Mouse (Mus musculus) thymus, postnatal 10 days (tissue): Measurements from ENCODE around the gene Cntn5.

Experiments
- DNase-seq, 2 experiments: peaks; one replicate each; pipeline ENCODE4 v3.0.0; 2021; ENCODE audit warnings: low spot score in 2 of 2

The Cntn5 gene

DNA sequence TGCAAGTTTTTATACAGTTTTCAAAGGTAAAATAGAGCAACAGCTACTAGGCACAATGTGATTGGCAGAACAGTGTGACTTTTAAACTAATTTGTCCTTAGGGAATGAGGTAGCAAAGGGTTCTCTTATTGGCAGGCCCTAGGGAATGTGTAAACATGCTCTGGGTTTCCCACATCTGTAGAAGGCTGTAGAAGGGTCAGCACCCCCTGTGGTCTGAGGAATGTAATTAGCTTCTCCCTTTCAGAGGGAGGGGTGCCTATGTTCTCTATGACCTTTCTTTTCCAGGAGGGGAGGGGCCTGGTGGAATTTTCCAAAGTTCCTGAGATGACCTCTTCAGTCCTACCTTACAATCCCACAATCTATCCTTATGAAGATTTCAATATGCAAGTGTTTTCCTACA is 673.6 kb downstream of the Cntn5 start:
- DNase-seq: no peak

DNA sequence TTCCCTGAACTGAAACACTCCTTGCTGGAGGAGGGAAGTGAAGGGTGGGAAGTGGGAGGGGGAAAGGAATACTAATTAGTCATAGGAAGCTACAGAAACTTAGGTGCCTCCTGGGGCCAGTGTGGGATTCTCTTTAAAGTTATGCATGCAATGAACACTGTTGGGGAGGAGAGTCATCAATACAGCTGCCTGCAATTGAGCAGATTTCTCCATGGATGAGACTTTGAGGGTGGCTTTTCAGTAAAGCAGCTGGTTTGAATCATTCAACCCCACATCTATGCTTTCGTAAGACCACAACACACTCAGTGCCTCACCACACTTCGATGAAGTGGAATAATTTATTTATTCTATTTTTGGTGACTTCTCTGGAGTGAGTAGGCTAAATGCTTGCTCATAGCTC is 674.9 kb downstream of the Cntn5 start:
- DNase-seq: no peak

DNA sequence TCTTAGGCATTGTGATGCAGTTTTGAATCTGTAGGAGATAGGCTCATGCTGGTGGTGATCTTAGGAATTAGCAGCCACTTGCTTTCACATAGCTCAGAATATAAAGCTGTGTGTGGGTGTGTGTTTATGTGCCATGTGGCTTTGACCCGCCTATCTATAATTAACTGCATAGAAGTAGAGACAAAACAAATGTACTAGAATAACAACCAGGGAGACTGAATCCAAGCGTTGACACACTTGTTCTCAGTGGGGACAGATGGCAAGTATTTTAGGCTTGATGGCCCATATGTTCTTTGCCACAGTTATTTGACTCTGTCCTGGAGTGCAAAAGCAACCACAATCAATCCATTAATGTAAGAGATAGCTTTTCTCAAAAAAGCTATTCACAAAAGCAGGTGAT is 678.6 kb downstream of the Cntn5 start:
- DNase-seq: no peak

DNA sequence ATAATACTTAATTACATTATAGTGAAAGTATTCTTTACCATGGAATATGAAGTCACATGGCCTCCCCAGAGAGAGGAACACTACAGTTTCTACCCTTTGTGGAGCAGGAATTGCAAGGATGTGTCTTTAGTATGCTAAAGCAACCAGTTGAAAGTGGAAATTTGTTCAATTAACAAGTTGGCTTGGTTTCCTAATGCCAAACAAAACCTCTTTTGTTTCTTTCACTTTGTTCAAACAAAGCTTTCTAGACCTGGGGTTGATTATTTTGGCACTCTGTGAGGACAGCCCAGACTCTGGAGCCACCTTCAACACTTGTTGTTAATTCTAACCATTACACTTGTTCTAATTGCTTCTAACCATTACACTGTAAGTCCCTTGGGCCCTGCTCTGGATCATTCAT is 718.5 kb downstream of the Cntn5 start:
- no peak for DNase-seq

DNA sequence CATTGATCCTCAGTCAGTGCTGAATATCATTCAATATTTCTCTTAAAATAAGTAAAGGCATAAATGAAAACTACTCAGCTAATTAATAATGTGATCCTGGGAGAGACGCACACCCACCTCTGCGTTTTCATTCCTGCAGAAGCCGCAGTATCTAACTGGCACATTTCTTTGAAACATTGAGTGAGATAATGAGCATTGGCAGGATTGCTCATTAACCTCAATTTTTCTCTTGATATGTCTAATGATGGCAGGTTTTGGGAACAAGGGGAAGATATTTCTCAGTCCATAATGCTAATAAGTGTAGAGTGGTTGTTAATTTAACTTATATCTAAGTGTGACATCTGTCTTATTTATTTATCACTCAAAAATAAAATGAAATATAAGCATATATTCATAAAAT is 734.0 kb downstream of the Cntn5 start:
- DNase-seq: no peak

DNA sequence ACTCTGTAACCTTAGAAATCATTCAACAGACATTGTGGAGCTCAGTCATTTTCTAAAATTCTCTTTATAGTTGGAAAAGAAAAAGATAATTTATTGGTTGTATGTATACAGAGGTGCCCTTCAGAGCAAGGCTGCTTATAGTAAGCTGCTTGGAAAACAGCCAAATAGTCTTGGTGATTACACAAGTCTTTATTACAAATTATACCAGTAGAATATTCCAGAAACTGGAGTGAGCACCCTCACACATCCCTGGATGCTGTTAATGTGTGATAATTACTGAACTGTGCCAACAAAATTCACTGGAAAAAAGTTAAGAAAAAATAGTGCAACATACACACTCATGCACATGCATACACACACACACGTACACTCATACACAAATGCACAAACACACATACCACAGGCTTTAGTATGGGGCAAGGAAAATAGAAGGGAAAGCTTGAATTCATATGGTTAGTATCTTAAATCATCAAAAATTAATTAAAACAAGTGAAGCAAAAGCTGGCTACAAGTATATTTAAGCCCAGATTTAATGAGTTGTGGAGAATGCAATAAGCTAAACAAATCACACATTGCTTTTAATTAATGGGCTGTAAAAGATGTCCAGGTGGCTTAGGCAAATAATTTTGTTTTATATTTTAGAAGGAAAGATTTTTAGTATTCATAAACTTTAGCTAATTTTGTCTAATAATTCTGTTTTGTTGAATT is 783.1 kb downstream of the Cntn5 start:
- no peak for DNase-seq

DNA sequence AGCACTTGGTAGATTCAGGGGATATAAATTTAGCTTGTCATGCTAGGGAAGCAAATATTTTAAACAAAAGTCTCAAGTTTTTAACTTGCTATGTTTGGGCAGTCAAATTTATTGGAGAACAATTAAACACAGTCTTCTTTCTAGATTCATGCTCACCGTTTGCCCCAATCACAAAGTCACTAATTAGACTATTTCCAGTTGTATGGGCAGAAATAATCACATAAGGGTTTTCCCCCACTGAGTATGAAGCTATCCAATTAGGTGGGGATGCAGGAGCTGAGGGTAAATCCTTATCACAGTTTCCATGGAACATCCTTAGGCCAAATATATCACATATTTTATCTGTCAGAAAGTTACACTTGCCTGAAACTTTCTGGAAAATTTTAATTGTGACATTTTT is 788.0 kb downstream of the Cntn5 start:
- DNase-seq: no peak

DNA sequence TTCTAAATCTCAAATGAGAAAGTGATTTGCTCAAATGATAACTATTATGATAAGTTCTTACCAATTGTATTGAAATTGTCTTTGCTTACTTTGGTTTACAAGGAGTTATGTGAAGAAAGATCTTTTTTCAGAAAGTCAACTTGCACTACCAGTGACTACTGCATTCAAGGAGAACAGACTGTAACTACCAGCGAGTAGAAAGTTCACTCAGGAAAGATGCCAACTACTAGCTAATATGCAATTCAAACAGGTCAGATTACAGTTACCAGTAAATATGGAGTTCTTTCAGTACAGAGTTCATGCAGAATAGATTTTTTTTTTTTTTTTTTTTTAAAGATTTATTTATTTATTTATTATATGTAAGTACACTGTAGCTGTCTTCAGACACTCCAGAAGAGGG is 795.4 kb downstream of the Cntn5 start:
- no peak for DNase-seq

DNA sequence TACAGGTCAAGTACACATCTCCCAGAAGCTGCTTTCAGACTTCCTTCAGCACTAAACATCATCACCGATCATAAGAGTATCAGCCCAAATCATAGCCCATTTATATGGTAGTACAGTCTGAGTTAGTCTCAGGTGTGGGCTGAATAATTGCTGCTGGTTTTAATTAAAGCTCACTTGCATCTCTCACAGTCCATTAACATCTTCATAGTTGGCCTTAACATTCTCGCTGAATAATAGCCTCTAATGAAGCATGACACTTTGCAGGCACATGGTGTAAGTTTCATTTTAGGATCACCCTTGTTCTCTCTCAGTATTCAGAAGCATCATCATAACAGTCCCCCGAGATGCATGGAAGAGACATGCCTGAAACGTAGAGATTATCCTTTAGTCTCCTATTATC is 796.7 kb downstream of the Cntn5 start:
- DNase-seq: no peak

DNA sequence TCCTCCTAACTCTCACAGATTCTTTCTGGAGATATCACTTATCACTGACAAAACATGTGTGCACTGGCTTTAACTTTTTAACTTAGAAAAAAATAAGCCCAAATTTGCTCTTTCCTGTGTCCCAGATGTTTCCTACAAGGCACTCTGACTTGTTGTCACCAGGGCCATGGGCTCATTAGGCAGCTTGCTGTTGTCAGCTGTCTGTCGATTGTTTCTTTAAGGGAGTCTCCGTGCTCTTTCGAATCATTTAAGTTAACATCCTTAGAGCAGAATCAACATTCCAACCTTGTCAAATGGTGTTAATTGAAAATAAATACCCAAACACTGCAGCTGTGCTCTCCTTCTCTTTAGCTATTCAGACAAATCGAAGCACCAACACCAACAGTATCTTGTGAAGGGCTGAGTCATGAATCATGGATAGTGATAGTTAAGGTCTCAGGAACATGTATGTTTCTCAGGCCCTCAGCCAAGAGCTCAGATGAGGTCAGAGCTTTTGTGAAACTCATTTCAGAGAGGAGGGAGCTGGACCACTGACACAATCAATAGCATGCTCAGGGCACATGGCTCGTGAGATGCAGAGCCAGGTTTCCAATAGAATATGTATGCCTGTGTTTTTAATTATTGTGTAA is 802.6 kb downstream of the Cntn5 start:
- no peak for DNase-seq

DNA sequence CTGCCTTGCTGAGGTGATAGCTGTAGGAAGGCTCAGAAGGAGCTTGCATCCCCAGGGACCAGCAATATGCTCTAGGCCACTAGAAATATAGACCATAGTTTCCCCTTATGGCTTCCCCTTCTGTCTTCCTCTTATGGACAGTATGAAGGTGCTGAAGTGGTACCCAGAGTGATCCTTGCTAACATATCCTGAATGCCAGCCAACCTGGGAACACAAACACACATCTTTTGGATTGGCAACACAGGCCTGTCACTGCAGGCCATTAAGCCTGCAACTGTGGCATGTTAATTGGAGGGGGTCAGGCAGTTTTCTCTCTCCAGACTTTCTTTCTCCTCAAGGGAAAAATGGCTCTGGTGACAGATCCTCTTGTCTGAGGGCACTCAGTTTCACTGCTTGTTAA is 828.3 kb downstream of the Cntn5 start:
- no peak for DNase-seq

DNA sequence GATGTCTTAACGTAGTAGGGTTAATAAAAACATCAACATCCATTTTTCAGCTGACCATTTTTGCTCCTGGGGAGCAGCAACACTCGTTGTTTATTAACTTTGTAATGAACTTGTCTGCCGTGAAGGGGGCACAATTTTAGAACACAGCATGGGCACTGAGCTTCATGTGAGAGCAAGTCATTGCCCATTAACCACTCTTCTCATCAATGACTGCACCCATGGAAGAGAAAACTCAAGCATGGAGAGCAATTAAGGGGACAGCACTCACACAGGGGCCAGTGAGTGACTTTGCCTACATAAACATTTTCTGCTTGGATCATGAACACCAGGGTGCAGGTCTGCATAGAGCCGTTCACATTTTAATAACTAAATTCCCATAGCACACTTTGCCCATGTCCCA is 831.2 kb downstream of the Cntn5 start:
- no peak for DNase-seq

DNA sequence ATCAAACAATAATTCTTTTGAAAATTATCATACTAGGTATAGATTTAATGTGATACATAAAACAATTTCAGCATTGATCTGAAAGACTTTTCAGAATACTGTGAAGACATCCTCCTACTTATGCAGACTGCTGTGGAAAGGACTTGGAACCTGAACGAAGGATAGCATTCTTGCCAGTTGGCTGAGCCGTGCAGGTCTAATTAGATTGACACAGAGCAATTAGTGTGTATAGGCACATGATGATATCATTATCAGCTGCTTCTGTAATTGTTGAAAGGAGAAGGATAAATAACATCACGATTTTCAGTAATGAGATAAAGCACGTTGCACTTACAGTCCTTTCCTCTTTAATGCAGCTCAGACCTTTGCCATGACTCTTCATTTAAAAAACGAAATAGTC is 831.7 kb downstream of the Cntn5 start:
- no peak for DNase-seq

DNA sequence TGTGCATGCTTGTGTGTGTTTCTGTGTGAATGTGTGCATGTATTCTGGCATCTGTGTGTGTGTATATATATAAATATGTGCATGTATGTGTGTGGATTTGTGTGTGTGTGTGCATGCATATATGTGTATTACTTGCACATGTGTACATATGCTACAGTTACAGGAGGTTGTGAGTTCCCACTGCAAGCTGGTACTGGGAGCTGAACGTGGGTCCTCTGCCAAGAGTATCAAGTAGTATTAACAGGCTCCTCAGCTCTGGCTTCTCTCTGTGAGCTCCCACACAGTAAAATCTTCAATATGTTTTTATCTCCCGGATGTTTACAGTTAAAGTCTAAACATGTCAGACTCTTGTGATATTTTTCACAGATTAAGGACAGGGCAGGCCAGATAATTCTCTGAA is 833.3 kb downstream of the Cntn5 start:
- no peak for DNase-seq

DNA sequence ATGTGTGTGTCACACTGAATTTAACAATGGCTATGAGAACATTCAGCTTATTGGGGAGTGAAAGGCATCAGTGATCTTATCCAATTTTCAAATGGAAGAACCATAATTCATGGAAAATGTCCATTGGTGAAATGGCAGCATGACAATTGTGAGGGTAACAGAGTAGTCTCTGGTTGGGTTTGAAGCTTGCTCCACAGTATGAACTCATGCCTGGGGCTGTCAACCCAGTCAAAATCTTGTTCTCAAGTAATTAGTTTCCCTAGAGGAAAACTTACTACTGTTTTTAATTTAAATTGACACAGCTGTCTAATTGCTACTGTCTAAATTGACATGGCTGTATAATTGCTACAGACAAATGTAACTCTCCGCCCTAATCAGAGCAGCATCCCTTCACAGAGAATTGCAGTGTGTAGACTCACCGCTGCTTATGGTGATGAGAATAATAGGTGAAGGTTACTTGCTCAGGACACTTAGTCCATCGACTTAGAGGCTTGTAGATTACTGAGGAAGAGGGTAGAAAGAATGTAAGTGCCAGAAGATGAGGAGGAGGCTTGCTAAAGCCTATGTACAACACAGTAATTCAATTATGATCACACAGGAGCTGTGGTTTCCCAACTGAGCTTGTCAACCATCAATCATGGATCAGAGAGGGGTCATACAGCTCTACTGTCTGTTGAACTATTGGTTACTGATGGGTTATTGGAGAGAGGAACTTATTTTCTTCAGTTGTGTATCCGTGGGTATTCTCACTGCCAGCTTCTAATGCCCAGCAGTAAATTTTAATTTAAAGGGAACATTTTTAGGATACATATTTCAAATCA is 859.4 kb downstream of the Cntn5 start:
- DNase-seq: no peak

DNA sequence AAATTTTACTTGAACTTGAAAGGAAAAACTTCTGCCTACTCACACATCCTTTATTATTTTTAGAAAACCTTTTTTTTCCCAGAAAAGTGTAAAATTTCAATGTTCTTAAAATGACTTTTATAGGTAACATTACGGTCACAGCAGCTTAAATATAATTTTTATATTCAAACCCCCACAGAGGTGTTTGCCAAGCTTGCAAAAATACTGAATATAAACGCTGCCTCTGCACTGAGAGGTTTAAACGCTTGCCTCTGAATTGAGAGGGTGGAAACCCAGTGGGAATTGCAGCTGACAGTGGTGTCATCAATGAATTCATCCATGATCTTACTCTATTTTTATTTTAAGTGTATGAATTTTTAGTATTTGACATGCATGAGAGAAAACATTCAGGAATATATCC is 861.6 kb downstream of the Cntn5 start:
- DNase-seq: no peak

DNA sequence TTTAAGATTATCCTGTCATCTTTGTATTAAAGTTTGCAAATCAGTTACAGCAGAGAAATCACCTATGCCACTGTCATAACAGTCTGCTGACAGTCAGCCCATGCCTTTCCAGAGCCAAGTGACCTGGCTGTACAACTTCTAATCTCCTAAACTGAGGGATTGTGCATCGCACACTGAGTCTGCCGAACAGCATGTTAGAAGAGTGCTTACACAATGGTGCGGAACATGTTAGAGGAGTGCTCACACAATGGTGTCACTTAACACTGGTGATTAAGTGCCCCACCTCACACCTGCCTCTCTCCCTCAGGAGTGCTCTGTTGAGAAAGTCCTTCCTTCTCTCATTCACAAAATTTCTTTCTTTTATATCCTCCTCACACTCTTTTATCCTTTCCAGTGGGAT is 889.4 kb downstream of the Cntn5 start:
- DNase-seq: no peak

DNA sequence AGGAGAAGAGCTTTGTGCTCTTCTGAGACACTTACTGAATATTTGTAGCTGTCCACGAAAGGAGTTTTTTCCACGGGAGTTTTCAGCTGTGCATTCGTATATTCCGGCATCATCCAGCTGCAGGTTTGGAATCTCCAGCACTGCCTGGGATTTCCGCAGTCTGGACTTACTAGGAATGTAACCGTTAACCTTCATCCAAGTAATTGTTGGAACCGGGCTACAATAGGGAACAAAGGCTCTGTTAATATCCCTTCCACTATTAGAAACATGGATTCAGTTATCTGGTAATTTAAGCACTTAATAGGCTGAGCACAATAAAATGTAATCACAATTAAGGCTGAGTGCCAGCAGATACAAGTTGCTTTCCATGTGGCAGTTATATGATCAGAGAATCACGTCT is 920.5 kb downstream of the Cntn5 start:
- DNase-seq: no peak

DNA sequence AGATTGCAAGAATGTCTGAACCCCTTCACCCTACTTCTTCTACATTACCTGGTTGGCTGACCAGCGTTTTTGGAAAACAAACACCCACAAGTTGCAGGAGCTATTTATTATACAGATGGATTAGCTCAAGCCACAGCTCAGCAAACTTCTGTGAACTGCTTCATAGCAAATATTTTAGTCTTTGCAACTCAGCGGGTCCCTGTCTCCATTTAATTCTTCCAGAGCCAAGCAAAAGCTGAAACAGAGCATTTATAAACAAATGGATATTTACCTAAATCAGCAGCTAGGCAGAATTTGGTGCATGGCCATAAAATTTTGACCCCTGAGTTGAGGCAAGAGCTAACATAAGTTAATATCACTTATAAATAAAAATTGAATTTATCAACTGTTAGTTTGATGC is 921.4 kb downstream of the Cntn5 start:
- DNase-seq: no peak

DNA sequence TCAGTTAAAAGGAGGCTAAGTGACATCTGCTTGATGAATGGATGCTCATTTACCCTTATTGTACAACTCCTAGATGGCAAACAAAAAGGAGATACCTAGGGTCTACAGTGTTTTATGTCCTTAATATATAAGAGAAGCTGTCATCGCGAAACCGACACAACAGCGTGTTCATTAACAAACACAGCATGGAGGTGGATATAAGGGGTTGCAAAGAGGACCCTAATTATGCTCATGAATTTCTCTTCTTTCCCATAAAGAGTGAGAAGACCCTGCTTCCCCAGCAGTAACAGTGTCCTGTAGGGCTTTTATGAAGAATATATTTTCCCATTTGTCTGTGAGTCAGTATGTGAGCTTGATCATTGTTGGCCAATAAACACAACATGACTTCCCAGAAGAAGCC is 939.2 kb downstream of the Cntn5 start:
- no peak for DNase-seq

DNA sequence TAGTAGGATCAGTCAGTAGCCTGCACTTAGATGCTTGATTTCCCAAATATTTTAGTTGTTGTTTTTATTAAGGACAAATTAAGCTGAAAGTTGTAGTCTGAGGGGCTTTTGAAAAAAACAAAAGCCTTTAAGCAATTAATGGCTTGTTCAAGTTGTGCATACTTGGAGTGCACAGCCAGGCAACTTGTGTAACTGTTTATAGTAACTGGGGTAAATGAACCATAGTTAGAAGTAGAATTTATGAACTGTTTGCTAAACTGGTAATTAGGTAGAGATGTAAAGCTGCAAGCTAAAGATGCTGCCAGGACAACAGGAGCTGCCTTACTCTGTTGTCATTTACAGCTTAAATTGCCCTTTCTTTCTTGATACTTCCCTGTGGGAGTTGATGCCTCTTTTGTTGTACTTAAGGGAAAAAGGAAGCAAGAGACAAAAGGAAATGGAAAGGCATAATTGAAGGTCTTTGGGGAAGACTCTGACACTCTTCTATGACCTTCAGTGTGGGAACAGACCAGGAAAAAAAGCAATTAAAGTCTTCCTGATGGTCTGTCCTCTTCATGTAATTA is 943.9 kb downstream of the Cntn5 start:
- no peak for DNase-seq

DNA sequence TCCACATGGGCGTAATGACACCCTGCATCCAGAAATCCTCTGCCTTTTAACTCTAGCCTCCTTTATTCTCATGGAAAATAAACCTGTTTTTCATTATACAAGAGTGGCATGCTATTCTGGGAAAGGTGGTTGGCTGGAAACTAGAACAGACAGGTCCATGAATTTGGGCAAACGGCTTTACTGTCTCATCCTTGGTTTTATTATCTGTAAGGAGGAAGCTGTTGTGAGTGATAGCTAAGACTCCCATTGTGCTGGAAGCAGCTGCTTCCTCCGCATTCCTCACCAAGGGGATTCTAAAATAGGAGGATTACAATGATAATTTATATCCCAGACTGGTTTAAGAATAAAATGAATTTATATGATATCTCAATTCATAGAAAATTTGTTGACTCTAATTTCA is 955.2 kb downstream of the Cntn5 start:
- DNase-seq: no peak

DNA sequence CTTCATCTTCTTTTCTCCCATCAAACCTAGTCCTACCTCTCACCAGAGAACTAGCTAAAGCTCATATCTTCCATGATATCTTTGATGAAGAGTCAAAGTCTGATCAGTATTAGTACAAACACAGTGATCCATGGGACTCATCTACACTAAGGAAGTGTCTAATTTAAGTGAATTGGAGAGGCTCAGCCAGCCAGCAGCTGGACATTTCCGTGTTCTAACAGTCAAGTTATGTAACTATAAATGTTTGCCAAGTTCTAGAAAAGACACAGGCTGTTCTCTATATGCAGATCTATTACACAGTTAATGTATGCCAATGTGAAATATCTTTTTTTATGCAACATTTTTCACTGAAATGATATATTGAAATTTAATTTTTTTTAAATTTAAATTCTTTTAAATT is 959.7 kb downstream of the Cntn5 start:
- no peak for DNase-seq
